Mouse (Mus musculus): ENCODE results near the gene Numb. TPM values are rescaled to one million over a fixed set of nuclear protein-coding genes. Genes with fewer than 3 reads are reported as not detected.
"Not testable (repeated sequence)": the region's sequence is repeated elsewhere in the genome, so short reads cannot be mapped to it uniquely, and the experiment has no call there.

Numb gene
- polyA plus RNA-seq, 1 experiment from 2014 or later = 11.8 TPM

DNA sequence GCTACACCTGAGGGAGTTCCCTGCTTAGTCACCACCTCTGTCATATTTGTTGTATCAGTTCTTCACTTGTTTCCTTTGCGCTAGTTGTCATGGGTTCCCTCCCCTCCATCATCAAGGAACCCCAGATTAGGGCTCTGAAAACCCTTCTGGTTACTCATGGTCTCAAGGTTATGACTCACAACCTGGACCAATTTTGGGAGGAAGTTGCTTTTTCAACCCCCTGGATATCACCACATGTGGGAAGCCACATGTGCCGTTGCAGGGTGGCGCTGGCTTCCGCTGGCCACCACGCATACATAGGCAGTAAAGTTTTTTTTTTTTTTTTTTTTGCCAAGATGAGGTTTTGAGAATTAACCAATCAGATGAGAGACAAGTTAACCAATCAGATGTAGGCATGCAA, 36.7 kb downstream of the Numb start:
- H3K27me3 ChIP-seq; H3K27ac ChIP-seq; H3K4me3 ChIP-seq (replicated peaks); H3K4me2 ChIP-seq; H3K9ac ChIP-seq; H3K4me1 ChIP-seq (replicated peaks); H3K36me3 ChIP-seq; DNase-seq; H3K9me3 ChIP-seq (replicated peaks); ATAC-seq (ENCODE audit: low read depth): not testable (repeated sequence)
- WGBS (ENCODE audit: insufficient replicate concordance) = 77% methylated on average over 5 of the region's 5 CpGs

DNA sequence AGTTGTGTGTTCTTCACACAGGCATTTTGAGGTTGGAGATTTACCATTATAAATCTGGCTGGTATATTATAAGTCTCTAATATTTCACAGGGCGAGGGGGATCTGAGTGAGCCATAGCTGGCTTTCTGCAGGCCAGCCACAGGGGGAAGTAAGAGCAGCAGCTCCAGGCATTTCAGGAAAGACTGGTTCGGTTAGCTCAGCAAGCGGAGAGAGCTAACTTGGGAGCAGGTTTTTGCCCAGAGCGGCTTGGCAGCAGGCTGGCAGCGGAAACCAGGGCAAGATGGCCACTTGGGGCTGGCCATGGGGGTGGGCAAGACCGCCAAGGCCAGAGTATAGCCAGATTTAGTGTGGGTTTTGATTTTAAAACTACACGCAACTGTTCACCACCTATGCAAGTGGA, 39.2 kb downstream of the Numb start:
- Histone ChIP-seq H3K27ac (no peak overlapping the region), H3K9me3 (replicated peaks) (no peaks in the 10 kb centered on the region), H3K4me1 (replicated peaks) (0 out of 2 replicates have a peak, but pooled peaks cover 4% of the 10 kb centered on the region), H3K9ac (no peak overlapping the region), H3K36me3 (peaks cover 7% of the 10 kb centered on the region; the same call in 1 of the 2 replicates), H3K27me3 (no peaks in the 10 kb centered on the region), H3K4me2 (no peak overlapping the region), H3K4me3 (replicated peaks) (no peak overlapping the region)
- ATAC-seq (ENCODE audit: low read depth) (no peak), DNase-seq (no peak)
- WGBS (ENCODE audit: insufficient replicate concordance) = 74% methylated on average over 7 of the region's 7 CpGs

DNA sequence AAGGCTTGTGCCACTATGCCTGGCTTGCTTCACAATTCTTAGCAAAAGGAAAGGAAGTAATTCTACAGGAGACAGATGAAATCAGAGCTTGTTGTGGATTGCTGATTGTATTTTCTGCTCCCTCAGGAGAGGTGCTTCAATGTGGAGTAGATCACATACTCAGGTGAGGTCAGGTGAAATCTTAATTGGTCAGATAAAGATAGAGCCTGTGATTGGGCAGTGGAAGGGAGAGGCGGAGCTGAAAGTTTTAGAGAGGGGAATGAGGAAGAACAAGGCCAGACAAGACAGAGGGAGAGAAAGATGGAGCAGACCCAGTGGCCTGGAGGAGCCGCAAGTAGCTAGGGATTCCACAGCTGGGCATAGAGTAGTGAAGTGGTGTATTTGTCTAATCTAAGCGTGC, 39.6 kb downstream of the Numb start:
- Histone ChIP-seq H3K27ac (no peak overlapping the region), H3K4me1 (replicated peaks) (0 out of 2 replicates have a peak, but pooled peaks cover 4% of the 10 kb centered on the region), H3K27me3 (no peaks in the 10 kb centered on the region), H3K9ac (no peak overlapping the region), H3K4me3 (replicated peaks) (no peak overlapping the region), H3K4me2 (no peak overlapping the region), H3K9me3 (replicated peaks) (no peaks in the 10 kb centered on the region), H3K36me3 (peaks cover 7% of the 10 kb centered on the region; the same call in 1 of the 2 replicates)
- no peak for ATAC-seq (ENCODE audit: low read depth)
- no peak for DNase-seq
- 81% methylated on average over 3 of the region's 3 CpGs for WGBS (ENCODE audit: insufficient replicate concordance)

DNA sequence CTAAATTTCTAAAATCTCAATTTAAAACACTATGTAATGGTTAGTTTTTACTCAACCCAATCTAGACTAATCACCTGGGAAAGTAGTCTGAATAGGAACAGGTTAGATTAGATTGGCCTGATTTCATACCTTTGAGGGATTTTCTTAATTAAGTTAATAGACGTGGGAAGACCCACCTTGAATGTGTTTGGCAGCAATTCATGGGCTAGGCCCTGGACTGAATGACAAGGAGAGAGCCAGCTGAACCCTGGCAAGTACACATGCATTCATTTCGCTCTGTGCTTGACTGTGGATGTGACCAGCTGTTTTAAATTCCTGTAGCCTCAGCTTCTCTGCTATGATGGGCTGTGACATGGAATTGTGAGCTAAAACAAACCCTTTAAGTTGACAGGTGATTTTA, 40.8 kb downstream of the Numb start:
- no peak for ATAC-seq (ENCODE audit: low read depth)

DNA sequence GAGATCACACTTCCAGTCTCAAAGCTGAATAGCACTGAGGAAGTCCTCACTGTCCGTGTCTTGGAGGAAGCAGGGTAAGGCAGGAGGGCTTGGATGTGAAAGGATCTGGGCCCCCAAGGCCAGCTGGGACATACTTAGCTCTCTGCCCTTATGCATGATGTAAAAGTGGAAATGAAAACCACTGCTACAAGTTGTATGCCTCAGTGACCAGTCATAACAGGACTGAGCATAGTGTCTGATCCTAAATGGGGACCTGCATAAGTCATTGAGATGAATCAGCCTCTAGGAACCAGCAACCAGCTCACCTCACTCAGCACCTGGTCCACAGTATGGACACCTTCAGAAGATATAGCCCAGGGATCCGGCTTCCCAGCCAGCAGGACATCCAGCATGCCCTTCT, 46.6 kb downstream of the Numb start:
- Histone ChIP-seq H3K4me2 (no peak overlapping the region), H3K9me3 (replicated peaks) (no peaks in the 10 kb centered on the region), H3K27ac (no peak overlapping the region), H3K9ac (no peak overlapping the region), H3K4me3 (replicated peaks) (no peak overlapping the region), H3K36me3 (peaks cover 14% of the 10 kb centered on the region), H3K4me1 (replicated peaks) (no peaks in the 10 kb centered on the region), H3K27me3 (no peaks in the 10 kb centered on the region)
- WGBS (ENCODE audit: insufficient replicate concordance) = 66% methylated on average over 2 of the region's 2 CpGs
- ATAC-seq (ENCODE audit: low read depth) (no peak), DNase-seq (no peak)

More for the DNA sequence above, 40.8 kb downstream of the Numb start:
- DNase-seq = no peak
- Histone ChIP-seq H3K4me3 (replicated peaks) (no peak overlapping the region), H3K27ac (no peak overlapping the region), H3K27me3 (no peaks in the 10 kb centered on the region), H3K36me3 (peaks cover 10% of the 10 kb centered on the region; the same call in 1 of the 2 replicates), H3K4me2 (no peak overlapping the region), H3K9me3 (replicated peaks) (no peaks in the 10 kb centered on the region), H3K4me1 (replicated peaks) (no peaks in the 10 kb centered on the region), H3K9ac (no peak overlapping the region)
- WGBS (ENCODE audit: insufficient replicate concordance) = 70% methylated on average over 2 of the region's 2 CpGs

DNA sequence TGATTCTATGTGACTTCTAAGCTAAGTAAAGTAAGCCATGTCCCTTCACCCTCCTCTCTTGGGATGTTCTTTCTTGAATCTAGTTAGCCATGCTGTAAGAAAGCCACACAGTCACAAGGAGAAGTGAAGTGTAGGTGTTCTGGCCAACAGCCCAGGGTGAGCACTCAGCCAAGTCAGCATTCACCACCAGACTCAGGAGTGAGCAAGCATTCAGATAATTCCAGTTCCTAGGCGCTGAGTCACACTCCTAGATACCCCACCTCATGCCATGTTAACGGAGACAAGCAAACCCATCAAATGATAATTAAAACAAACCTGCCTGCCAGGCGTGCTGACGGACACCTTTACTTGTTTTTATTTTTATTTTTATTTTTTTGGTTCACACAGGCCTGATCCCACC, 47.1 kb downstream of the Numb start:
- DNase-seq (no peak), ATAC-seq (ENCODE audit: low read depth) (no peak)
- Histone ChIP-seq H3K36me3 (peaks cover 18% of the 10 kb centered on the region), H3K9me3 (replicated peaks) (no peaks in the 10 kb centered on the region), H3K27ac (no peak overlapping the region), H3K4me2 (no peak overlapping the region), H3K4me1 (replicated peaks) (no peaks in the 10 kb centered on the region), H3K9ac (no peak overlapping the region), H3K27me3 (no peaks in the 10 kb centered on the region), H3K4me3 (replicated peaks) (no peak overlapping the region)
- WGBS (ENCODE audit: insufficient replicate concordance) = 64% methylated on average over 4 of the region's 4 CpGs

DNA sequence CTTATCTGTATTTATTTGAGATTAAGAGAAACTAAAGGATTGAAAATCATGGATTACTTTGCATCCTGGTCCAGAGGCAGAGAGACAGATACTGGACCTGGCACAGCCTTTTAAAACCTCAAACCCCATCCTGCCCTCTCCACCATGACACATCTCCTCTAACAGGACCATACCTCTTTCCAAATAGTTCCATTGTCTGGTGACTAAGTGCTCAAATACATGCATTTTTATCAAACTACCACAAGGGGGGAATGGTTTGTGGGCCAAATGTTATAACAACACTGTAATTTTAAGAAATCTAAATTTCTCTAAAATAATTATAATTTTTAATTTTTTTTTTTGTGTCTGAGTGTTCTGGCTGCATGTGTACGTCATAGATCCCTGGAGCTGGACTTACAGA, 57.2 kb downstream of the Numb start:
- no peak overlapping the region for H3K4me3 ChIP-seq (replicated peaks)
- ATAC-seq (ENCODE audit: low read depth) (no peak), DNase-seq (no peak)
- no peak overlapping the region for H3K9ac ChIP-seq
- 83% methylated on average over 1 of the region's 1 CpGs for WGBS (ENCODE audit: insufficient replicate concordance)
- 0 out of 2 replicates have a peak, but pooled peaks cover 8% of the 10 kb centered on the region for H3K4me1 ChIP-seq (replicated peaks)
- no peaks in the 10 kb centered on the region for H3K27me3 ChIP-seq
- no peaks in the 10 kb centered on the region for H3K9me3 ChIP-seq (replicated peaks)
- no peaks in the 10 kb centered on the region for H3K36me3 ChIP-seq
- no peak overlapping the region for H3K27ac ChIP-seq
- no peak overlapping the region for H3K4me2 ChIP-seq

DNA sequence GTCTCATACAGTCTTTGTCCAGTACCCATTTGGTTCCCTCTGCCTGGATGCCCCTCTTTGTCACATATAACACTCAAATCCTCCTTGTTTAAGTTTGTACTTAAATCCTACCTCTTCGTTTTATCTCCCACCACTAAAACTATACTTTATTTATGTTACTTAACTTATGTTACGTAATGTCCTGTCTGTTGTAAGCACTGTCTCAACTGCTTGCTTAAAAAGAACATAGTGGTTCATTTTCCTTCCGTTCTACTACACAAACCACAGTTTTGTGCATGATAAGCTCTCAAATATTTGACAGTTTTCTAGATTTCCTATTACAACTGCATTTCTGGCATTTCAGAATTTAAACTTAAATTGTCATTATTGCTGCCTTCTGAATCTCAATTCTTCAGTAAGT, 59.9 kb downstream of the Numb start:
- no peak overlapping the region for H3K27ac ChIP-seq
- DNase-seq = no peak
- WGBS (ENCODE audit: insufficient replicate concordance) = 53% methylated on average over 3 of the region's 3 CpGs
- no peaks in the 10 kb centered on the region for H3K36me3 ChIP-seq
- H3K9me3 ChIP-seq (replicated peaks) = no peaks in the 10 kb centered on the region
- H3K4me2 ChIP-seq = no peak overlapping the region
- no peaks in the 10 kb centered on the region for H3K27me3 ChIP-seq
- H3K4me3 ChIP-seq (replicated peaks) = no peak overlapping the region
- H3K9ac ChIP-seq = no peak overlapping the region
- ATAC-seq (ENCODE audit: low read depth) = no peak
- 0 out of 2 replicates have a peak, but pooled peaks cover 8% of the 10 kb centered on the region for H3K4me1 ChIP-seq (replicated peaks)

DNA sequence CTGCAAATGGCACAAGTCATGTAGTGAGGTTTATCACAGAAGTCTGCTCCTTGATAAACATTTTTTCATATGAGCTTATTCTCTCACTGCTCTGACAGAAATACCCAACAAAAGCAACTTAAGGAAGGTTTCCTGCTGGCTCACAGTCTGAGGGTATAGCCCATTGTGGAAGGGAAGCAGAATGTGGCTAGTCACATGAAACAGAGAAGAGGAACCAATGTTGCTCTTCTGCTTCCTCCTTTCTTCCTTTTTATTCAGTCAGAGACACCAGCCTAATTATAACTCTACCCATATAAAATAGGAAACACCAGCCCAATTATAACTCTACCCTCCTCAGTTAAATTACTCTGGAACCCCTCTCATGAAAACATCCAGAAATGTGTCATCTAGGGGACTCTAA, 61.0 kb downstream of the Numb start:
- H3K9me3 ChIP-seq (replicated peaks) = no peaks in the 10 kb centered on the region
- H3K36me3 ChIP-seq = no peaks in the 10 kb centered on the region
- H3K9ac ChIP-seq = no peak overlapping the region
- 0 out of 2 replicates have a peak, but pooled peaks cover 8% of the 10 kb centered on the region for H3K4me1 ChIP-seq (replicated peaks)
- no peak for ATAC-seq (ENCODE audit: low read depth)
- no peak overlapping the region for H3K4me3 ChIP-seq (replicated peaks)
- DNase-seq = no peak
- no peak overlapping the region for H3K27ac ChIP-seq
- no peak overlapping the region for H3K4me2 ChIP-seq
- H3K27me3 ChIP-seq = no peaks in the 10 kb centered on the region

DNA sequence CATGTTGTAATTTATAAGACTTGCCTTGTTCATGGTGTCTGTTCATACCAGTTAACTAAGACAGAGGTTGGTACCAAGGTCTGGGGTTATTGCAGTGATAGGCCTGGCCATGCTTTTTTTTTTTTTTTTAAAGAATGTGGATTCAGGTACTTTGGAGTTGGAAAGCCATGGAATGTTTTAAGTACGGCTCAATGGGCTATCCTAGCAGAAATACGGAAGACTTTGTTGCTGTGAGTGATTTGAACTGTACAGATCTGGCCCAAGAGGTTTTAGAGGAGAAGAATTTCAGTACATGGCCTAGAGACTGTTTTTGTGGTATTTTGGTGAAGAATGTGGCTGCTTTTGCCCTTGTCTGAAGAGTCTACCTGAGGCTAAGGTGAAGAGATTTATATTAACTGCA, 63.7 kb downstream of the Numb start:
- Histone ChIP-seq H3K36me3 (no peaks in the 10 kb centered on the region), H3K27me3 (no peaks in the 10 kb centered on the region), H3K4me3 (replicated peaks) (no peak overlapping the region), H3K9me3 (replicated peaks) (no peaks in the 10 kb centered on the region), H3K27ac (no peak overlapping the region), H3K9ac (no peak overlapping the region), H3K4me2 (no peak overlapping the region), H3K4me1 (replicated peaks) (0 out of 2 replicates have a peak, but pooled peaks cover 10% of the 10 kb centered on the region)
- 83% methylated on average over 2 of the region's 2 CpGs for WGBS (ENCODE audit: insufficient replicate concordance)
- ATAC-seq (ENCODE audit: low read depth) (no peak), DNase-seq (no peak)

DNA sequence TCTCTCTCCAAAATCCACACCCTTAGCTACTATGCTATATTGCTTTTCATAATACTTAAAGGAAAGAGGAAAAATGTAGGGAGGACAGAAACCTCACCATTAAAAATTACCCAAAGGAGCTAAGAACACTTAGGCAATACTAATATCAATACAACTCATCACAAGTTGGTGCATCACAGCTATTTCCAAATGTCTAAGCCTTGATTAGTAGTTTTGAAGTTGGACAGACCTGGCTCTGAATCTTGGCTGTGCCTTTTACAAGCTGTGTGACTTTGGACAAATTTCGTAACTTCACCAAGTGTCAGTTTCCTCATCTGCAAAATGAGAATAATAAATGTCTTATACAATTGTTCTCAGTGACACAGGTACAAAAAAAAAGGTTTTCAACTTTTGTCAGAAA, 66.5 kb downstream of the Numb start:
- ATAC-seq (ENCODE audit: low read depth) (no peak), DNase-seq (no peak)
- H3K27me3 ChIP-seq = no peaks in the 10 kb centered on the region
- H3K4me3 ChIP-seq (replicated peaks) = no peak overlapping the region
- H3K4me2 ChIP-seq = no peak overlapping the region
- no peaks in the 10 kb centered on the region for H3K9me3 ChIP-seq (replicated peaks)
- no peak overlapping the region for H3K27ac ChIP-seq
- H3K9ac ChIP-seq = no peak overlapping the region
- 0 out of 2 replicates have a peak, but pooled peaks cover 6% of the 10 kb centered on the region for H3K4me1 ChIP-seq (replicated peaks)
- WGBS (ENCODE audit: insufficient replicate concordance) = 74% methylated on average over 1 of the region's 1 CpGs
- H3K36me3 ChIP-seq = no peaks in the 10 kb centered on the region

DNA sequence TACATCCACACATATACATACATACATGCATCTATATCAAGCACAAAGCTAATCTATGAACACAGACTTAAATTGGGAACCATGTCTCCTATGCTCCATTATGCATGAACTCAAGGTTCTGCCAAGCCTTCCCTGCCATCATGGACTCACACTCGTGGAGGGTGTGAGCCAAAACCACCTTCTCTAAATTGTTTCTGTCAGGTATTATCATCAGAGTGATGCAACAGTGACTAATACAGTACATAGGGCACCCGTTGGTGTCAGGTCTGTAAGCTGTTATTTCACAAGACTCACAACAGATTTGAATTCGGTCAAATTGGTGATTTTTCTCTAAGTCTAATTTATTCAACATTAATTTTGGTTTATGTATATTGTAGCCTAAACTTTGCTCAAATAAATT, 67.5 kb downstream of the Numb start:
- Histone ChIP-seq H3K27me3 (no peaks in the 10 kb centered on the region), H3K36me3 (no peaks in the 10 kb centered on the region), H3K9me3 (replicated peaks) (no peaks in the 10 kb centered on the region), H3K9ac (no peak overlapping the region), H3K27ac (no peak overlapping the region), H3K4me1 (replicated peaks) (0 out of 2 replicates have a peak, but pooled peaks cover 2% of the 10 kb centered on the region), H3K4me3 (replicated peaks) (no peak overlapping the region), H3K4me2 (no peak overlapping the region)
- no peak for ATAC-seq (ENCODE audit: low read depth)
- no peak for DNase-seq
- WGBS (ENCODE audit: insufficient replicate concordance) = 63% methylated on average over 3 of the region's 3 CpGs
